8 mouse cellular contexts compared by ENCODE assay signal in the genomic region with DNA sequence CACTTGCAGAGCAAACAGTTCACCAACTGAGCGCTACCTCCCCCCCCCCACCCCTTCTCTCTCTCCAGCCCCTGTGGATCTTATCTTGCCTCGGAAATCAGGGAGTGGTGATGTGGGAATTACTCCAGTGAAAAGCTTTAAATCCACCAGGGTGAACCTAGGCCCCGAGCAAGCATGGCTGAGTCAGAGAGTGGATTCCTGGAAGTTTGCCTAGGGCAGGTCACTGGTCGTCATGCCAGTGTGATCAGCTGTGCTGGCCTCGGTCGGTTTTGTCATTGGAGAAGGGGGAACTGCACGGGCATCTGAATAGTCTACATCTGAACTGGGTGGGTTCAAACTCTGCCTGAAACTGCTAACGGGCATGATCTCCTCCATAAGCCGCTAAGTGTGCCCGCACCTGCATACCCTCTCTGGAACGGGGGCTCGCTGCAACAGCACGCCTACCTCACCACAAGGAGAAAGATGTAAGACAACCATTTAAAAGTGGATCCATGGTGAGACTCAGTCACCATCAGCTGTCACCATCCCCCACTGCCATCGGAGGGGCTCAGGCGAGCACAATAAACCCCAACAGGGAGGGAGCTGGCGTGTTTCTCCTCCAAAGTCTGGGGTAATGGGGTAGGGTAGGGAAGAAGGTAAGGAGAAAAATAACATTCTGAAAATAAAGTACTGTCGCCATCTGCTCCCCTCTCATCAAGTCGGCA.
DNase-seq lines count a peak whose midpoint lies in the region; ATAC-seq and TF ChIP-seq lines count a peak whose summit lies in the region.

No protein-coding gene starts in this region.

- no peaks in the 10 kb centered on the region; the same call in 1 of the 2 replicates for H3K27me3 ChIP-seq in forebrain, embryonic 10.5 days (ENCODE audit: poor library complexity, severe bottlenecking)
- H3K27me3 ChIP-seq in forebrain, embryonic 11.5 days (ENCODE audit: control insufficient read depth, insufficient read depth, low read length): no peaks in the 10 kb centered on the region
- no peaks in the 10 kb centered on the region for H3K27me3 ChIP-seq in forebrain, embryonic 14.5 days (replicated peaks; ENCODE audit: control insufficient read depth, insufficient read depth, low read length)
- no peaks in the 10 kb centered on the region for H3K27me3 ChIP-seq in hindbrain, embryonic 15.5 days
- no peaks in the 10 kb centered on the region for H3K27me3 ChIP-seq in midbrain, postnatal 0 days (ENCODE audit: insufficient read depth, low read length)

- no peaks in the 10 kb centered on the region for H3K36me3 ChIP-seq in forebrain, embryonic 10.5 days (replicated peaks)
- no peaks in the 10 kb centered on the region for H3K36me3 ChIP-seq in forebrain, embryonic 11.5 days (ENCODE audit: control insufficient read depth, insufficient read depth, low read length)
- no peaks in the 10 kb centered on the region for H3K36me3 ChIP-seq in forebrain, embryonic 14.5 days (ENCODE audit: control insufficient read depth, insufficient read depth, low read length)
- no peaks in the 10 kb centered on the region for H3K36me3 ChIP-seq in hindbrain, embryonic 15.5 days
- no peaks in the 10 kb centered on the region for H3K36me3 ChIP-seq in midbrain, postnatal 0 days (ENCODE audit: insufficient read depth, low read length)

- no peak overlapping the region for H3K9ac ChIP-seq in forebrain, embryonic 11.5 days (ENCODE audit: low read length)
- peak overlapping the region; percentile 22; the same call in 1 of the 2 replicates for H3K9ac ChIP-seq in forebrain, embryonic 14.5 days (ENCODE audit: low read length)
- H3K9ac ChIP-seq in hindbrain, embryonic 15.5 days: no peak overlapping the region
- H3K9ac ChIP-seq in midbrain, postnatal 0 days (replicated peaks; ENCODE audit: low read length, poor library complexity, severe bottlenecking): 0 out of 2 replicates have a peak overlapping the region, but pooled peaks have one; percentile 14

- no peak overlapping the region for H3K4me2 ChIP-seq in forebrain, embryonic 11.5 days (ENCODE audit: low read depth, low read length, severe bottlenecking)
- peak overlapping the region; percentile 18; the same call in 1 of the 2 replicates for H3K4me2 ChIP-seq in forebrain, embryonic 14.5 days (ENCODE audit: low read length)
- peak overlapping the region; percentile 38 for H3K4me2 ChIP-seq in hindbrain, embryonic 15.5 days
- H3K4me2 ChIP-seq in midbrain, postnatal 0 days (ENCODE audit: low read depth, low read length, poor library complexity, severe bottlenecking): no peak overlapping the region

- peak overlapping the region; percentile 74 for H3K27ac ChIP-seq in forebrain, embryonic 10.5 days
- no peak overlapping the region for H3K27ac ChIP-seq in forebrain, embryonic 11.5 days (ENCODE audit: low read depth, low read length)
- H3K27ac ChIP-seq in forebrain, embryonic 14.5 days (ENCODE audit: low read depth, low read length): peak overlapping the region; percentile 85
- H3K27ac ChIP-seq in hindbrain, embryonic 15.5 days (replicated peaks): peak overlapping the region; percentile 91
- peak overlapping the region; percentile 69 for H3K27ac ChIP-seq in midbrain, postnatal 0 days (ENCODE audit: low read depth, low read length)

- H3K4me3 ChIP-seq in forebrain, embryonic 10.5 days: no peak overlapping the region
- no peak overlapping the region for H3K4me3 ChIP-seq in forebrain, embryonic 11.5 days (ENCODE audit: low read depth, low read length)
- H3K4me3 ChIP-seq in forebrain, embryonic 14.5 days (ENCODE audit: low read depth, low read length): no peak overlapping the region
- no peak overlapping the region for H3K4me3 ChIP-seq in hindbrain, embryonic 15.5 days
- no peak overlapping the region for H3K4me3 ChIP-seq in midbrain, postnatal 0 days (ENCODE audit: low read depth, low read length)

- no peak for ATAC-seq in forebrain, embryonic 11.5 days (replicated peaks; ENCODE audit: low FRiP score)
- 0 out of 2 replicates have a peak, but pooled peaks have one; percentile 6 for ATAC-seq in forebrain, embryonic 14.5 days
- peak; percentile 23; the same call in 1 of the 2 replicates for ATAC-seq in hindbrain, embryonic 15.5 days (ENCODE audit: low FRiP score, low read depth)
- no peak; the same call in 1 of the 2 replicates for ATAC-seq in midbrain, postnatal 0 days (ENCODE audit: low FRiP score)

- no peaks in the 10 kb centered on the region for H3K9me3 ChIP-seq in forebrain, embryonic 10.5 days
- no peaks in the 10 kb centered on the region for H3K9me3 ChIP-seq in forebrain, embryonic 11.5 days (ENCODE audit: control insufficient read depth, low read length)
- H3K9me3 ChIP-seq in forebrain, embryonic 14.5 days (replicated peaks; ENCODE audit: control insufficient read depth, low read length): no peaks in the 10 kb centered on the region
- H3K9me3 ChIP-seq in hindbrain, embryonic 15.5 days: no peaks in the 10 kb centered on the region
- H3K9me3 ChIP-seq in midbrain, postnatal 0 days (ENCODE audit: low read length): no peaks in the 10 kb centered on the region

- no peak for TF ChIP-seq CTCF in midbrain, postnatal 0 days (IDR thresholded peaks at IDR 0.05)

- whole genome bisulfite sequencing in forebrain, embryonic 10.5 days: 65% methylated on average over 18 of the region's 18 CpGs
- 68% methylated on average over 18 of the region's 18 CpGs for WGBS in forebrain, embryonic 11.5 days
- WGBS in forebrain, embryonic 14.5 days: 62% methylated on average over 18 of the region's 18 CpGs
- 32% methylated on average over 18 of the region's 18 CpGs for WGBS in hindbrain, embryonic 15.5 days
- WGBS in midbrain, postnatal 0 days: 49% methylated on average over 18 of the region's 18 CpGs

- peaks cover 27% of the 10 kb centered on the region for H3K4me1 ChIP-seq in forebrain, embryonic 10.5 days
- H3K4me1 ChIP-seq in forebrain, embryonic 11.5 days (replicated peaks; ENCODE audit: control insufficient read depth, insufficient read depth, low read length): peaks cover 6% of the 10 kb centered on the region; the same call in 1 of the 2 replicates
- H3K4me1 ChIP-seq in forebrain, embryonic 14.5 days (ENCODE audit: control insufficient read depth, insufficient read depth, low read length): peaks cover 14% of the 10 kb centered on the region
- peaks cover 21% of the 10 kb centered on the region for H3K4me1 ChIP-seq in hindbrain, embryonic 15.5 days (replicated peaks)
- H3K4me1 ChIP-seq in midbrain, postnatal 0 days (ENCODE audit: insufficient read depth, low read length): peaks cover 14% of the 10 kb centered on the region

- no peak for DNase-seq in forebrain, embryonic 10.5 days (ENCODE audit: extremely low spot score, low spot score)
- DNase-seq in forebrain, embryonic 11.5 days (ENCODE audit: low spot score): no peak
- no peak for DNase-seq in forebrain, embryonic 14.5 days (ENCODE audit: low spot score)
- peak; percentile 62 for DNase-seq in midbrain, postnatal 0 days (ENCODE audit: low spot score)
- no peak for DNase-seq in right cerebral cortex, postnatal 4 days
- DNase-seq in thymus, postnatal 0 days (ENCODE audit: low spot score): no peak
- DNase-seq in frontal cortex, postnatal 14 days (ENCODE audit: low spot score in 2 of 2): no peak

Comparison
In these comparisons a context has a peak if more than half of its experiments do, and no peak if none do; other contexts are left out.
1. ATAC-seq: peak in forebrain, embryonic 14.5 days (single experiment) and hindbrain, embryonic 15.5 days (single experiment); none in forebrain, embryonic 11.5 days (single experiment) and midbrain, postnatal 0 days (single experiment).
2. H3K4me2 ChIP-seq: peak in forebrain, embryonic 14.5 days (single experiment) and hindbrain, embryonic 15.5 days (single experiment); none in forebrain, embryonic 11.5 days (single experiment) and midbrain, postnatal 0 days (single experiment).
3. H3K9ac ChIP-seq: peak in forebrain, embryonic 14.5 days (single experiment) and midbrain, postnatal 0 days (single experiment); none in forebrain, embryonic 11.5 days (single experiment) and hindbrain, embryonic 15.5 days (single experiment).